Mouse (Mus musculus): ENCODE measurements around the gene Myo9a. TPM values are rescaled to one million over a fixed set of nuclear protein-coding genes. Genes with fewer than 3 reads are reported as not detected.

Myo9a gene
- total and polyA plus RNA-seq, 3 experiments: 3.3 to 131 (median 4.5) TPM

DNA sequence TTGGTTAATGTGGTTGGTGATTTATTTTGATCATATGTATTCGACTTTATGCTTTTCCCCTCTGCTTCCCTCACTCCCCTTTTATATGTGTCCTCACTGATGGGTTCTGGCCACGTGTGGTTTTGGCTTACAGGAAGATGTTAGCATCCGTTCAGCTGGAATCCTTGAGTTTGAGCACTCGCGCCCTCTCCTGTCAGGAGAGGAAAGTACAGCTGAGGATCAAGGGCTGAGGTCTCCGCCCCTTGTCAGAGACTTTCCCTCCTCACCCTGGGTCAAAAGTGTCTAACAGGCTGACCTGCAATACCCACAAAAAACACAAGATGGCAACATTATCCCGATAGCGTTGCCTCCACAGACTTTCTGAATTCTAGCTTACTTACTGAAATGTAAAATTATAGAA is 208.6 kb downstream of the Myo9a start:
- H3K9me3 ChIP-seq (replicated peaks; ENCODE audit: insufficient read depth, low read length): no peaks in the 10 kb centered on the region
- H3K27ac ChIP-seq (ENCODE audit: control insufficient read depth, low read depth, low read length): no peak overlapping the region
- no peaks in the 10 kb centered on the region for H3K36me3 ChIP-seq (ENCODE audit: control insufficient read depth in 1 of 2, insufficient read depth in 2 of 2, low read length in 2 of 2)
- DNase-seq (ENCODE audit: low read depth, low spot score): peak; percentile 93
- no peaks in the 10 kb centered on the region for H3K4me1 ChIP-seq (ENCODE audit: control insufficient read depth in 1 of 2, insufficient read depth in 2 of 2, low read length in 2 of 2)
- H3K79me2 ChIP-seq (ENCODE audit: control insufficient read depth, insufficient read depth, low read length, poor library complexity): no peaks in the 10 kb centered on the region
- H3K4me3 ChIP-seq (ENCODE audit: control insufficient read depth in 1 of 2, insufficient read depth in 1 of 2, low read depth in 2 of 2, low read length in 2 of 2): no peak overlapping the region
- peaks cover 1 to 7% of the 10 kb centered on the region in 2 experiments; a peak in 3 of 4 replicates for H3K27me3 ChIP-seq (ENCODE audit: control insufficient read depth in 1 of 2, insufficient read depth in 2 of 2, low read length in 2 of 2)
- H3K9ac ChIP-seq (ENCODE audit: control insufficient read depth, low read depth, low read length, poor library complexity, severe bottlenecking): no peak overlapping the region
- TF ChIP-seq POLR2AphosphoS2 (IDR thresholded peaks at IDR 0.05; ENCODE audit: low read length): no peak
- no peak for TF ChIP-seq CHD2 (IDR thresholded peaks at IDR 0.05; ENCODE audit: low read length)
- TF ChIP-seq TAL1 (IDR thresholded peaks at IDR 0.05; ENCODE audit: low read length): no peak
- TF ChIP-seq RCOR1 (IDR thresholded peaks at IDR 0.05; ENCODE audit: low read depth, low read length): no peak
- no peak for TF ChIP-seq HCFC1 (IDR thresholded peaks at IDR 0.05; ENCODE audit: low read depth, low read length)
- TF ChIP-seq MYC (IDR thresholded peaks at IDR 0.05; ENCODE audit: low read depth, low read length): no peak; the same call in 1 of the 2 replicates
- TF ChIP-seq JUND (IDR thresholded peaks at IDR 0.05; ENCODE audit: low read depth, low read length): no peak
- no peak for TF ChIP-seq POLR2A (IDR thresholded peaks at IDR 0.05; ENCODE audit: control insufficient read depth in 1 of 2, insufficient read depth in 1 of 2, low read depth in 1 of 2, low read length in 2 of 2, poor library complexity in 1 of 2)
- TF ChIP-seq RAD21 (IDR thresholded peaks at IDR 0.05; ENCODE audit: low read depth, low read length): peak; percentile 81
- 0 out of 2 replicates have a peak, but pooled peaks have one; percentile 51 for TF ChIP-seq USF1 (IDR thresholded peaks at IDR 0.05; ENCODE audit: low read depth, low read length)
- no peak for TF ChIP-seq MYB (IDR thresholded peaks at IDR 0.05; ENCODE audit: low read depth, low read length)
- no peak for TF ChIP-seq MAZ (IDR thresholded peaks at IDR 0.05; ENCODE audit: low read depth, low read length)
- no peak for TF ChIP-seq CHD1 (IDR thresholded peaks at IDR 0.05; ENCODE audit: low read depth, low read length)
- TF ChIP-seq MAX (IDR thresholded peaks at IDR 0.05; ENCODE audit: low read length): peak; percentile 43; the same call in 1 of the 2 replicates
- TF ChIP-seq ZNF384 (IDR thresholded peaks at IDR 0.05; ENCODE audit: low read depth, low read length): no peak
- TF ChIP-seq GATA1 (IDR thresholded peaks at IDR 0.05; ENCODE audit: low read depth, low read length): no peak
- no peak for TF ChIP-seq MAFK (IDR thresholded peaks at IDR 0.05; ENCODE audit: borderline replicate concordance, low read depth, low read length)
- 0 out of 2 replicates have a peak, but pooled peaks have one; percentile 46 for TF ChIP-seq TBP (IDR thresholded peaks at IDR 0.05; ENCODE audit: low read depth, low read length)
- TF ChIP-seq MXI1 (IDR thresholded peaks at IDR 0.05; ENCODE audit: low read depth, low read length): peak; percentile 56; the same call in 1 of the 2 replicates
- no peak for TF ChIP-seq BHLHE40 (IDR thresholded peaks at IDR 0.05; ENCODE audit: borderline replicate concordance, low read depth, low read length)
- TF ChIP-seq ETS1 (IDR thresholded peaks at IDR 0.05; ENCODE audit: low read depth, low read length): no peak
- TF ChIP-seq ELF1 (IDR thresholded peaks at IDR 0.05; ENCODE audit: low read depth, low read length): no peak
- TF ChIP-seq ZMIZ1 (IDR thresholded peaks at IDR 0.05; ENCODE audit: low read depth, low read length): no peak
- peak; percentile 40 for TF ChIP-seq SIN3A (IDR thresholded peaks at IDR 0.05; ENCODE audit: low read length)
- TF ChIP-seq TCF12 (IDR thresholded peaks at IDR 0.05; ENCODE audit: low read depth, low read length): no peak
- TF ChIP-seq E2F4 (IDR thresholded peaks at IDR 0.05; ENCODE audit: borderline replicate concordance, low read depth, low read length): no peak
- no peak for TF ChIP-seq POLR2AphosphoS5 (IDR thresholded peaks at IDR 0.05; ENCODE audit: borderline replicate concordance, low read depth, low read length)
- TF ChIP-seq GABPA (IDR thresholded peaks at IDR 0.05; ENCODE audit: low read depth, low read length): no peak
- no peak for TF ChIP-seq MEF2A (IDR thresholded peaks at IDR 0.05; ENCODE audit: extremely low read depth, insufficient replicate concordance, low read depth, low read length, poor library complexity, severe bottlenecking)
- peak; percentile 64 to 97 (median 96) for TF ChIP-seq CTCF (IDR thresholded peaks at IDR 0.05 in 2 of 3, conservative IDR thresholded peaks at IDR 0.05 in 1 of 3; ENCODE audit: control insufficient read depth in 1 of 3, insufficient read depth in 1 of 3, low read depth in 2 of 3, low read length in 3 of 3, poor library complexity in 1 of 3, severe bottlenecking in 1 of 3)
- TF ChIP-seq NRF1 (IDR thresholded peaks at IDR 0.05; ENCODE audit: insufficient read depth, low read depth, low read length, poor library complexity, severe bottlenecking): no peak
- TF ChIP-seq SMC3 (IDR thresholded peaks at IDR 0.05; ENCODE audit: low read depth, low read length): peak; percentile 93
- TF ChIP-seq EP300 (IDR thresholded peaks at IDR 0.05; ENCODE audit: low read depth in 1 of 2, low read length in 2 of 2): no peak
- TF ChIP-seq ZC3H11A (IDR thresholded peaks at IDR 0.05; ENCODE audit: low read depth, low read length): peak; percentile 55
- no peak for TF ChIP-seq NELFE (IDR thresholded peaks at IDR 0.05; ENCODE audit: low read depth, low read length)
- TF ChIP-seq ZKSCAN1 (IDR thresholded peaks at IDR 0.05; ENCODE audit: low read depth, low read length): no peak
- no peak for TF ChIP-seq KAT2A (conservative IDR thresholded peaks at IDR 0.05; ENCODE audit: low read depth, low read length)
- TF ChIP-seq USF2 (IDR thresholded peaks at IDR 0.05; ENCODE audit: borderline replicate concordance in 1 of 2, insufficient read depth in 1 of 2, low read depth in 1 of 2, low read length in 2 of 2): no peak
